Mouse (Mus musculus) urinary bladder, adult 2 months (tissue): ENCODE data around the gene Hmbs. TPM values are rescaled to one million over a fixed set of nuclear protein-coding genes. Genes with fewer than 3 reads are reported as not detected.
"Not testable (repeated sequence)": the region's sequence is repeated elsewhere in the genome, so short reads cannot be mapped to it uniquely, and the experiment has no call there.

Source experiments
- DNase-seq: peaks from one replicate; pipeline ENCODE4 v3.0.0; 2022; ENCODE audit warnings: low spot score
- polyA plus RNA-seq: library from polyadenylated mRNA; depleted of rRNA; stranded (reverse); fragments of >200 nt; gene quantifications from 2 replicates; pipeline ENCODE4 v1.2.3, GENCODE M21; 2012; rRNA removed

Gene Hmbs
- polyA plus RNA-seq = 34.4 and 40.7 TPM in 2 replicates

DNA sequence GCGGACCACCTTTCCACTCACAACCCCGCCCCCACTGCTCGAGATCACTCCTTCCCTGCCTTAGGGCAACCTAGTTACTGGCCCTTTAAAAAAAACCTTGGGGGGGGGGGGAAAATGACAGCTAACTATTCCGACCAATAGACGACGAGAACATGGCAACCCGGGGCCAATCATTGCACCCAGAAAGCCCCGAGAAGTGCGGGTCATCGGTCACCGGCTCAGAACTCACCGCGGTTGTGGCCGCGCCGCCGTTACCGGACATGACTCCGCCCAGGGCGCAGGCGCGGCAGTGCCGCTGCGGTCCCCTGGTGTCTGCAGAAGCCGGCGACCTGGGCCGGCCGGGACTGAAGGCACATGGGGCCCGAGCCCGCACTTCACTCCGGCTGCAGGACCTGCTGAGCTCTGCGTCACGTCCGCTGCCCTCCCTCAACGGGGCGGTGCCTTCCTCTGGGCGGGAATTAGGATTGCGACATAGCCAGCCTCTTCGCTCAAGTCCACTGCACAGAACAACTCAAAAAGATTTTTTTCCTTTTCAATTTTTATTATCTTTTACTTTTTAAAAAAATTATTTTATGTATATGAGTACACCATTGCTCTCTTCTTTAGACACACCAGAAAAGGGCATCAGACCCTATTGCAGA is at the start of gene Hmbs:
Gene Hmbs, minus strand, starts transcription at position 448 of the 641 bp plus-strand sequence.
- DNase-seq = peak; percentile 90

- DNase-seq = no peak
Observed at GRCm38 (mm10) chr9:44391466-44391865, 47.4 kb upstream of the Hmbs start.

DNA sequence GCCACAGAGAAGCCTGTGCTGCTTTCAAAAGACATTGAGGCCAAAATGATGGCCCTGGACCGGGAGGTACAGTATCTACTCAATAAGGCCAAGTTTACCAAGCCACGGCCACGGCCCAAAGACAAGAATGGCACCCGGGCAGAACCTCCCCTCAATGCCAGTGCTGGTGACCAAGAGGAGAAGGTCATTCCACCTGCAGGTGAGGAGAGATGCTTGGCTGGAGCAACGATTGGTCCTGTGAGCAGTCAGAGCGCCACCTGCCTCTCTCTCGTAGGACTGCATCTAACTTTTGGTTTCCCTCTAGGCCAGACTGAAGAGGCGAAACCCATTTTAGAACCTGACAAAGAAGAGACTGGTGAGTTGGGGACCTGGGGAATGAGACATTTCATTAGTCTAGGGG is 45.2 kb upstream of the Hmbs start:
- DNase-seq = no peak

- DNase-seq = no peak
Observed at GRCm38 (mm10) chr9:44387221-44387620, 43.2 kb upstream of the Hmbs start.

DNA sequence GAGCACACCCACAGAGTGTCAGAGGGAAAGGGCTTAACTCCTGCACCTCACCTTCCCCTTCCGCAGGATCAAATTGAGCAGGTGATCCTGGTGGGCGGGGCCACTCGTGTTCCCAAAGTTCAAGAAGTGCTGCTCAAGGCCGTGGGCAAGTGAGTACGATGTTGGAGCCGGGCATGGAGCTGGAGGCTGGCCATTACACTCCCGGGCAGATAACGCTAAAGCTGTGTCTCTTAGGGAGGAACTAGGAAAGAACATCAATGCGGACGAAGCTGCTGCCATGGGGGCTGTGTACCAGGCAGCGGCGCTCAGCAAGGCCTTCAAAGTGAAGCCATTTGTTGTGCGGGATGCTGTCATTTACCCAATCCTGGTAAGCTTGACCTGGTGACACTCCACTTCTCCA is 40.6 kb upstream of the Hmbs start:
- no peak for DNase-seq

- DNase-seq = no peak
Observed at GRCm38 (mm10) chr9:44379862-44380261, 35.8 kb upstream of the Hmbs start.

- DNase-seq = peak; percentile 98
Observed at GRCm38 (mm10) chr9:44379054-44379834, 35.2 kb upstream of the Hmbs start, which contains the start of gene Hyou1. Gene Hyou1 (plus strand): TSS chr9:44379490.

DNA sequence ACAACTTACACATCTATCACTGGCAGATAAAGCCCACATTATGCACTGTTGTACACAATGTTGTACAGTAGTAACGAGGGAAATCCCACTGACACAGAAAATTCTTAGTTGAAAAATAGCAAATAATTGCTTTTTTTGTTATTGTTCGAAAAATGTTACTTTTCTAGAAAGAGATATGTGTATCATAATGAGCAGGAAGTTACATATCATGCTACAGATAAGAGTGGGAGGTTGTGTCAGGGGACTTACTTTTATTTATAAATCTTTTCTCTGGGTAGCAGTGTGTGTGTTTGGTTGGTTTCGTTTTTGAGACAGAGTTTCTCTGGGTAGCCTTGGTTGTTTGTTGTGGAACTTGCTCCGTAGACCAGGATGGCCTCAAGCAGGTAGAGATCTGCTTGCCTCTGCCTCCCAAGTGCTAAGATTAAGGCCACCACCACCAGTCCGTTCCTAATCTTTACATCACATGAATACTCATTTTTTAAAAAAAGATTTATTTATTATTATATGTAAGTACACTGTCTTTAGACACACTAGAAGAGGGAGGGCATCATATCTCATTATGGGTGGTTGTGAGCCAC is 34.2 kb upstream of the Hmbs start:
- DNase-seq = no peak

GRCm38 (mm10) chr9:44377335-44377734 is 33.3 kb upstream of the Hmbs start:
- DNase-seq = not testable (repeated sequence)

- no peak for DNase-seq
Observed at GRCm38 (mm10) chr9:44376141-44376540, 32.1 kb upstream of the Hmbs start.

DNA sequence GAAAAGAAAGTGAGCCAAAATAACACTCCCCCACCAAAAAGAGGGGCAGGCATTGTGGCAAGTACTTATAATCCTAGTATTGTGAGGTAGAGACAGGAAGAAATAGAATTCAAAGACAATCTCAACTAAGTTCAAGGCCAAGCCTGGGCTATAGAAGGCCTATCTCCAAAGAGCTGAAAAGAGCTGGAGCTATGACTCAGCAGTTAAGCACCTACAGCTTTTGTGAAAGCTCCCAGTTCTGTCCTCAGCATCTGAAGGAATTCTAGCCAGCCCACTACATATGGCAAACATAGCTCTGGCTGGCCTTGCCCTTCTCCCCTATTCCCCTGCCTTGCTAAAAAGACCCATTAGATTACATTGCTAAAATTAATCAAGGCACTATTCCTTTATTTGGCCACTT is 29.4 kb upstream of the Hmbs start:
- DNase-seq = no peak

DNA sequence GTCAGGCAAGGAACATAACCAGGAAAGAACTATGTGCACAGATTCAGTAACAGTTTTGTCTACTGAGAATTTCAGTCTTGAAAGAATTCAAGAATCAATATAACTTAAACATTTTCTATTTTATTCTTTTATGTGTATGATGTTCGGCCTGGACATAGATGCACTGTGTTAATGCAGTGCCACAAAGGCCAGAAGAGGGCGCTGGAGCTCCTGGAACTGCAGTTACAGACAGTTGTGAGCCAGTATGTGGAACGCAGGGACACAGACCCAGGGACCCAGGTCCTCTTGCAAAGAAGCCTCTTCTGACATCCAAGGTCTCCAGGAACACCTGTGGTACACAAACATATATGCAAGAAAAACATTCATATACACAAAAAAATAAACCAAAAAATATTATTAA is 20.5 kb upstream of the Hmbs start:
- no peak for DNase-seq

GRCm38 (mm10) chr9:44361931-44362330 is 17.9 kb upstream of the Hmbs start:
- DNase-seq = not testable (repeated sequence)

- peak; percentile 89 for DNase-seq
Observed at GRCm38 (mm10) chr9:44361190-44361917, 17.3 kb upstream of the Hmbs start, which contains the start of gene Vps11. Gene Vps11 (minus strand): TSS chr9:44361670.

- DNase-seq = no peak
Observed at GRCm38 (mm10) chr9:44357207-44357606, 13.2 kb upstream of the Hmbs start.

GRCm38 (mm10) chr9:44353142-44353541 is 9.1 kb upstream of the Hmbs start:
- no peak for DNase-seq

GRCm38 (mm10) chr9:44352337-44352736 is 8.3 kb upstream of the Hmbs start:
- DNase-seq = no peak

GRCm38 (mm10) chr9:44351396-44351795 is 7.4 kb upstream of the Hmbs start:
- DNase-seq = no peak

GRCm38 (mm10) chr9:44348546-44348945 is 4.5 kb upstream of the Hmbs start:
- no peak for DNase-seq

DNA sequence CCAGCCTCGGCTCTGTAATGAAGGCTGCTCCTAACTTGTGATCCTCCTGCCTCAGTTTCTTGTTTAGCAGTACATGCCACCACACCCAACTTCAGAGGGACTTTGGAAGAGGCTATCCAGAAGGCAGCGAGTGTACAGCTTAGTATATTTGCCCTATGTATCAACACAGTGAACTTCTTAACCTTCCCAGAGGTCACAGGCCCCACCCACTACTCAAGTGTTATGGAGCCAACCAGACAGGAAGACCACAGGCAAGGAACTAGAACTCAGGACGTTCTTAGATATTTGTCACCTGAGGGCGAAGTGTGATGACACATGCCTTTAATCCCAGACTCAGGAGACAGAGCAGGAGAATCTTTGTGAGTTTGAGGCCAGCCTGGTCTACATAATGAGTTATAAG is 3.6 kb upstream of the Hmbs start:
- DNase-seq = no peak

DNA sequence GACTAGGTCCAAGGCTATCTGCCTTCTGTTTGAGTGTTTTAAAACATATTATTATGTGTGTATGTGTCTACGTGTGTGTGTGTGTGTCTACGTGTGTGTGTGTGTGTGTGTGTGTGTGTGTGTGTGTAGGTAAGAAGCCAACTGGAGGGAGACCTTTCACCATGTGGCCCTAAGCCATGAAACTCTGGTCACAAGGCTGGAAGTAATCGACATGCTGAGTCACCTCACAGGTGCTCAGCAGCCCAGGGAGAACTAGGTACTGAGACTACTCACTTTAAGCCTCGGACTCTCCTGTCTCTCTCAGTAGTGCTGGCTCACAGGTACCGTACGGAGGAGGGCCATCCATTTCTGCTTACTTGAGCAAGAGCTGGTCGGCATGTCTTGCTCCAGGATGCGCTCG is 3.1 kb upstream of the Hmbs start:
- no peak for DNase-seq
